Mouse (Mus musculus) kidney, adult 8-10 months (tissue): ENCODE results near the gene Fa2h.
A peak's percentile ranks its signal among the peaks of the same experiment; 100 is the strongest.

Source experiments
- DNase-seq, 2 experiments: peaks; one replicate each; pipeline ENCODE4 v3.0.0; 2022

Fa2h gene

DNA sequence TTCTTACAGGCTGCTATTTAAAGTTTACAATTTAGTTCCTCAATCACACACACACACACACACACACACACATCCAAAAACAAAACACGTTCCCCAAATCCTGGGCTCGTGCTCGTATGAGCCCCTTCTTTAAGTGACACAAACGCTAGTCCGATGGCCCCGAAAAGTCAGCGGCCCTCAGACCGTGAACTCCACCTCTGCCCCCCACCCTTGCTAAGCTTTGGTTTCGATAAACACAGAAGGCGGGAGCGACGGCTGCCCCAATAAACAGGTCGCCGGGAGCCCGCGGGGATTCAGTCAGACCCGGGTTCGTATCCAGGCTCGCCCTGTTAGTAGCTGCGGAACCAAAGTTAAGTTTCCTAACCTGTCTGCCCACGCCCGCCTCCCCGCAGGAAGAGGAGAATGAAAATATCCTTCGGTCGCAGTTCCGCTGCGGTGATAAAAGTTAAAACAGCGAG lies 94.2 kb downstream of the Fa2h start:
- peak; percentile 39 to 55 for DNase-seq

DNA sequence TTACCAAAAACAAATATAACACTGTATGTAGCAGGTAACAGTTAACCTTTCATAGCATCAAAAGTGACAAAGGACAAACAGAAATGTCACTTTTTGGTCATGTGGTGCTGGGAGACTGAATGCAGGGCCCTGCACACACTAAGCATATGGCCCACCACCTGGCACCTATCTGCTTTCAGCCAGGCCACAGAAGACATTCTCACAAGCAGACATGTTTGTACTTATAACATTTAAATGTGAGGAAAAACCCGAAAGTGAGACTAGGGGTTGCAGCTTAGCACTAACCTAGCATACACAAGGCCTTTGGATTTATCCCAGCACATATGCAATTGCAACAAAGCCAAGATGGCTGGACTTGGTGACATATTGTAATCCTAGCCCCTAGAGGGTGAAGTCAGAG lies 95.6 kb downstream of the Fa2h start:
- DNase-seq, result no peak
